Mouse (Mus musculus): ENCODE results near the gene Ripply2.

The Ripply2 gene

GRCm38 (mm10) chr9:87027423-87028084 is 12.2 kb downstream of the Ripply2 start:
- peak in 1 of 2 experiments; percentile 61 for DNase-seq

GRCm38 (mm10) chr9:87032196-87032595 is 16.9 kb downstream of the Ripply2 start:
- no peak for DNase-seq

- no peak for DNase-seq
Measured at GRCm38 (mm10) chr9:87034831-87035580, 19.7 kb downstream of the Ripply2 start.

DNA sequence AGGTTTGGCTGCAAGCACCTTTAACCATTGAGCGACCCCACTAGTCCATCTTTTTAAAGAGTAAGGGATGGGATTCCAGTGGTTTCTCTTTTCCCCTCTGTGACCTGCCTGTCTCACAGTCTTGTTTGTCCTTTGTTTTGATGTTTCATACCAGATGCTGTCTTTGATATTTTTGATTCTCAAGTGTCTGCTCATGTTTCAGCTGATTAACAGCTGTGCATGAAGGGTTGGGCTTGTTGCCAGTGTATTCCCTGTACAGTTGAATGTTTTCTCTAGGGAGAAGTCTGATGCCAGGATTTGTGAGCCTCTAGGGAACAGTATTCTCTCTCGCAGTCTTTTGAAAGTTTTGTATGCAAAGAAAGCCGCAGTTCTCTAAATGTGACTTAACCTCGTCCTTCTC is 34.1 kb downstream of the Ripply2 start:
- DNase-seq = no peak

- DNase-seq = no peak
Measured at GRCm38 (mm10) chr9:87055547-87056235, 40.4 kb downstream of the Ripply2 start.

- no peak for DNase-seq
Measured at GRCm38 (mm10) chr9:87062337-87062736, 47.0 kb downstream of the Ripply2 start.

- DNase-seq = no peak
Measured at GRCm38 (mm10) chr9:87068160-87068559, 52.8 kb downstream of the Ripply2 start.
